In genomic region chr11:52252692-52253091, GRCm38 (mm10) we compare ENCODE assay signal across 21 mouse cellular contexts. TPM values are rescaled to one million over a fixed set of nuclear protein-coding genes. Genes with fewer than 3 reads are reported as not detected.
DNase-seq lines count a peak whose midpoint lies in the region; ATAC-seq and TF ChIP-seq lines count a peak whose summit lies in the region.
"Had no signal": no experiment of that assay in that cellular context is flagged by ENCODE, and none has a peak within 500 bp of the region (broad histone marks: within the 10 kb centered on the region; RNA-seq: fewer than 3 reads in every experiment).

No protein-coding gene starts in this region.

- no peak overlapping the region for H3K4me3 ChIP-seq in kidney, adult 2 months (ENCODE audit: insufficient read depth, low read depth, low read length)
- H3K4me3 ChIP-seq in intestine, embryonic 15.5 days (replicated peaks), result no peak overlapping the region
- H3K4me3 ChIP-seq in stomach, embryonic 16.5 days (replicated peaks; ENCODE audit: low read length), result no peak overlapping the region
- no peak overlapping the region for H3K4me3 ChIP-seq in hindbrain, embryonic 11.5 days (ENCODE audit: low read depth, low read length)
- H3K4me3 ChIP-seq: forebrain, embryonic 13.5 days; heart, embryonic 13.5 days; hindbrain, embryonic 10.5 days; midbrain, embryonic 15.5 days; neural tube, embryonic 12.5 days had no signal

- no peak overlapping the region for H3K9ac ChIP-seq in intestine, embryonic 15.5 days
- H3K9ac ChIP-seq in stomach, embryonic 16.5 days (ENCODE audit: low read length), result no peak overlapping the region
- no peak overlapping the region for H3K9ac ChIP-seq in hindbrain, embryonic 11.5 days (ENCODE audit: low read depth, low read length)
- H3K9ac ChIP-seq: forebrain, embryonic 13.5 days; heart, embryonic 13.5 days; midbrain, embryonic 15.5 days; neural tube, embryonic 12.5 days had no signal

- no peak for DNase-seq in kidney, adult 2 months
- no peak for DNase-seq in kidney, postnatal 10 days
- DNase-seq in 416B (ENCODE audit: low read depth), result peak; percentile 28
- no peak for DNase-seq in hindbrain, embryonic 11.5 days (ENCODE audit: low spot score)
- no peak for DNase-seq in left cerebral cortex, adult 8-10 months (ENCODE audit: low spot score in 2 of 2)
- DNase-seq: adrenal gland, postnatal 14 days; cerebellum, postnatal 14 days; gastrocnemius, postnatal 10 days; kidney, adult 8-10 months; lung, postnatal 36 days had no signal

- H3K4me1 ChIP-seq in kidney, adult 2 months (ENCODE audit: control insufficient read depth, insufficient read depth, low read length), result peaks cover 13% of the 10 kb centered on the region
- peaks cover 6% of the 10 kb centered on the region; the same call in 1 of the 2 replicates for H3K4me1 ChIP-seq in intestine, embryonic 15.5 days (replicated peaks)
- H3K4me1 ChIP-seq in stomach, embryonic 16.5 days (ENCODE audit: control insufficient read depth, insufficient read depth, low read length), result 0 out of 2 replicates have a peak, but pooled peaks cover 12% of the 10 kb centered on the region
- H3K4me1 ChIP-seq in hindbrain, embryonic 11.5 days (replicated peaks; ENCODE audit: control insufficient read depth, insufficient read depth, low read length), result no peaks in the 10 kb centered on the region
- H3K4me1 ChIP-seq: forebrain, embryonic 13.5 days; hindbrain, embryonic 10.5 days; midbrain, embryonic 15.5 days; neural tube, embryonic 12.5 days had no signal

- H3K4me2 ChIP-seq in intestine, embryonic 15.5 days (replicated peaks), result no peak overlapping the region
- no peak overlapping the region for H3K4me2 ChIP-seq in stomach, embryonic 16.5 days (ENCODE audit: low read depth, low read length)
- no peak overlapping the region for H3K4me2 ChIP-seq in hindbrain, embryonic 11.5 days (replicated peaks; ENCODE audit: low read depth, low read length)
- H3K4me2 ChIP-seq: forebrain, embryonic 13.5 days; heart, embryonic 13.5 days; liver, embryonic 11.5 days; midbrain, embryonic 15.5 days; neural tube, embryonic 12.5 days had no signal

- TF ChIP-seq POLR2A in kidney, adult 2 months (IDR thresholded peaks at IDR 0.05; ENCODE audit: low read depth, low read length), result no peak

- H3K36me3 ChIP-seq in kidney, adult 2 months (ENCODE audit: control insufficient read depth, insufficient read depth, low read length), result no peaks in the 10 kb centered on the region
- H3K36me3 ChIP-seq in intestine, embryonic 15.5 days, result 0 out of 2 replicates have a peak, but pooled peaks cover under 1% of the 10 kb centered on the region
- no peaks in the 10 kb centered on the region for H3K36me3 ChIP-seq in stomach, embryonic 16.5 days (ENCODE audit: control insufficient read depth, insufficient read depth, low read length)
- H3K36me3 ChIP-seq in hindbrain, embryonic 11.5 days (ENCODE audit: control insufficient read depth, insufficient read depth, low read length), result no peaks in the 10 kb centered on the region; the same call in 1 of the 2 replicates

- TF ChIP-seq CTCF in kidney, adult 2 months (conservative IDR thresholded peaks at IDR 0.05; ENCODE audit: insufficient read depth, insufficient read length, low read depth, low read length), result no peak

- H3K27me3 ChIP-seq in kidney, adult 2 months (replicated peaks; ENCODE audit: control insufficient read depth, insufficient read depth, low read length), result no peaks in the 10 kb centered on the region
- H3K27me3 ChIP-seq in intestine, embryonic 15.5 days (replicated peaks), result no peaks in the 10 kb centered on the region
- H3K27me3 ChIP-seq in stomach, embryonic 16.5 days (ENCODE audit: control insufficient read depth, insufficient read depth, low read length), result no peaks in the 10 kb centered on the region
- no peaks in the 10 kb centered on the region for H3K27me3 ChIP-seq in hindbrain, embryonic 11.5 days (ENCODE audit: control insufficient read depth, insufficient read depth, low read length)
- H3K27me3 ChIP-seq: forebrain, embryonic 13.5 days; heart, embryonic 13.5 days; midbrain, embryonic 15.5 days; neural tube, embryonic 12.5 days had no signal

- H3K9me3 ChIP-seq in intestine, embryonic 15.5 days, result no peaks in the 10 kb centered on the region
- H3K9me3 ChIP-seq in stomach, embryonic 16.5 days (replicated peaks; ENCODE audit: control insufficient read depth, low read length), result no peaks in the 10 kb centered on the region
- no peaks in the 10 kb centered on the region for H3K9me3 ChIP-seq in hindbrain, embryonic 11.5 days (ENCODE audit: control insufficient read depth, low read length)
- H3K9me3 ChIP-seq: forebrain, embryonic 13.5 days; G1E; heart, embryonic 13.5 days; hindbrain, embryonic 10.5 days; midbrain, embryonic 15.5 days; neural tube, embryonic 12.5 days had no signal

- H3K27ac ChIP-seq in kidney, adult 2 months (ENCODE audit: insufficient read depth, low read depth, low read length), result 0 out of 2 replicates have a peak overlapping the region, but pooled peaks have one; percentile 22
- peak overlapping the region; percentile 37 for H3K27ac ChIP-seq in intestine, embryonic 15.5 days
- peak overlapping the region; percentile 68 for H3K27ac ChIP-seq in stomach, embryonic 16.5 days (ENCODE audit: low read length)
- H3K27ac ChIP-seq in hindbrain, embryonic 11.5 days (ENCODE audit: low read depth, low read length), result no peak overlapping the region
- H3K27ac ChIP-seq: forebrain, embryonic 13.5 days; heart, embryonic 13.5 days; hindbrain, embryonic 10.5 days; midbrain, embryonic 15.5 days; neural tube, embryonic 12.5 days had no signal

- 65% methylated on average over 1 of the region's 1 CpGs for WGBS in kidney, adult 2 months
- 38% methylated on average over 1 of the region's 1 CpGs for WGBS in intestine, embryonic 15.5 days
- WGBS in stomach, embryonic 16.5 days, result 32% methylated on average over 1 of the region's 1 CpGs
- WGBS in hindbrain, embryonic 11.5 days, result 76% methylated on average over 1 of the region's 1 CpGs

- ATAC-seq in intestine, embryonic 15.5 days, result no peak
- ATAC-seq in stomach, embryonic 16.5 days (ENCODE audit: insufficient read depth, low FRiP score), result no peak
- no peak for ATAC-seq in hindbrain, embryonic 11.5 days (ENCODE audit: low FRiP score)
- ATAC-seq: forebrain, embryonic 13.5 days; midbrain, embryonic 15.5 days had no signal

RNA-seq across cellular contexts. Expression of gene Skp1a, which starts 20.9 kb away (rescaled TPM):
- 34.4 and 68.9 TPM in 2 replicates for polyA plus RNA-seq in kidney, adult 2 months (2012; rRNA removed)
- polyA plus RNA-seq in intestine, embryonic 15.5 days (2015; fragmentation: Nextera tagmentation; extraction: Ambion mirVana), result 720 and 848 TPM in 2 replicates
- 650 and 654 TPM in 2 replicates for polyA plus RNA-seq in stomach, embryonic 16.5 days (2015; fragmentation: Nextera tagmentation; extraction: Ambion mirVana)
- polyA plus RNA-seq in hindbrain, embryonic 11.5 days (2014; fragmentation: Nextera tagmentation; extraction: Ambion mirVana), result 1,030 and 1,116 TPM in 2 replicates
- 100 to 1,000 TPM; 448 to 504 (median 464) TPM for total RNA-seq in left cerebral cortex, adult 8-10 months (2022)

RNA-seq across cellular contexts. Expression of gene Tcf7, which starts 30.1 kb away (rescaled TPM):
- polyA plus RNA-seq in kidney, adult 2 months (2012; rRNA removed), result 2.1 and 13.2 TPM in 2 replicates
- polyA plus RNA-seq in intestine, embryonic 15.5 days (2015; fragmentation: Nextera tagmentation; extraction: Ambion mirVana), result 6.9 and 8.2 TPM in 2 replicates
- polyA plus RNA-seq in stomach, embryonic 16.5 days (2015; fragmentation: Nextera tagmentation; extraction: Ambion mirVana), result 2.8 TPM in 2 replicates
- polyA plus RNA-seq in hindbrain, embryonic 11.5 days (2014; fragmentation: Nextera tagmentation; extraction: Ambion mirVana), result 6.9 and 7.7 TPM in 2 replicates
- total RNA-seq in left cerebral cortex, adult 8-10 months (2022), result 1 to 10 TPM; 5.9 to 6.6 (median 6.3) TPM
- total RNA-seq: G1E had no signal
- polyA plus RNA-seq: G1E had no signal

RNA-seq across cellular contexts. Expression of gene Olfr1371, which starts 38.9 kb away (rescaled TPM):
- polyA plus RNA-seq in kidney, adult 2 months (2012; rRNA removed), result not detected in 2 replicates
- not detected in 2 replicates for polyA plus RNA-seq in intestine, embryonic 15.5 days (2015; fragmentation: Nextera tagmentation; extraction: Ambion mirVana)
- not detected in 2 replicates for polyA plus RNA-seq in stomach, embryonic 16.5 days (2015; fragmentation: Nextera tagmentation; extraction: Ambion mirVana)
- polyA plus RNA-seq in hindbrain, embryonic 11.5 days (2014; fragmentation: Nextera tagmentation; extraction: Ambion mirVana), result not detected in 2 replicates
- total RNA-seq in left cerebral cortex, adult 8-10 months (2022), result not detected
- total RNA-seq: adrenal gland, postnatal 14 days; gastrocnemius, postnatal 10 days; layer of hippocampus, adult 18-20 months had no signal
- polyA plus RNA-seq: embryonic facial prominence, embryonic 11.5 days; forebrain, embryonic 13.5 days; G1E; heart, embryonic 13.5 days; hindbrain, embryonic 10.5 days; liver, embryonic 11.5 days; midbrain, embryonic 15.5 days; neural tube, embryonic 12.5 days had no signal
